Mouse (Mus musculus) forebrain, postnatal 0 days (tissue): ENCODE data around the gene Eif4a1. TPM values are rescaled to one million over a fixed set of nuclear protein-coding genes. Genes with fewer than 3 reads are reported as not detected.

ENCODE experiments used
- ATAC-seq: fragments of 200-750 bp; cut with Nextera tagmentation; 2 replicates; pipeline ENCODE4 v1.8.0; 2017; ENCODE audit warnings: mild to moderate bottlenecking, moderate library complexity
- DNase-seq: peaks from one replicate; pipeline ENCODE4 v3.0.0-alpha.2; 2015
- H3K27ac ChIP-seq: fragments of 300-500 bp; sonication (generic); 2 replicates; pipeline ENCODE4 v1.5.1; 2014; ENCODE audit warnings: low read depth, mild to moderate bottlenecking, antibody characterized with exemption, low read length, moderate library complexity, mixed read lengths
- H3K27me3 ChIP-seq: fragments of 300-500 bp; sonication (generic); 2 replicates; pipeline ENCODE4 v1.6.1; 2014; ENCODE audit warnings: mild to moderate bottlenecking, low read length, mixed read lengths; ENCODE audit not compliant: insufficient read depth
- H3K36me3 ChIP-seq: fragments of 300-500 bp; sonication (generic); 2 replicates; pipeline ENCODE4 v1.6.1; 2014; ENCODE audit warnings: mild to moderate bottlenecking, moderate library complexity; ENCODE audit not compliant: insufficient read depth
- H3K4me1 ChIP-seq: fragments of 300-500 bp; sonication (generic); 2 replicates; pipeline ENCODE4 v1.6.1; 2014; ENCODE audit warnings: antibody characterized with exemption; ENCODE audit not compliant: insufficient read depth
- H3K4me2 ChIP-seq: fragments of 300-500 bp; sonication (generic); 2 replicates; pipeline ENCODE4 v1.6.1; 2014; ENCODE audit warnings: low read depth, mild to moderate bottlenecking, moderate library complexity
- H3K4me3 ChIP-seq: fragments of 300-500 bp; sonication (generic); 2 replicates; pipeline ENCODE4 v1.5.1; 2014; ENCODE audit warnings: low read depth, low read length, mixed read lengths
- H3K9ac ChIP-seq: fragments of 300-500 bp; sonication (generic); 2 replicates; pipeline ENCODE4 v1.6.1; 2014; ENCODE audit warnings: mild to moderate bottlenecking
- H3K9me3 ChIP-seq: fragments of 300-500 bp; sonication (generic); 2 replicates; pipeline ENCODE4 v1.6.1; 2016; ENCODE audit warnings: low read length
- CTCF ChIP-seq: sonication (generic); IDR thresholded peaks from 2 replicates; pipeline ENCODE4 v1.5.1; 2016; ENCODE audit warnings: antibody characterized with exemption, control low read depth, low read depth
- WGBS: fragments of 180-500 bp; shearing (Covaris S2); extraction: QIAGEN DNeasy Blood & Tissue Kit; methylation state at CpG from one replicate; pipeline ENCODE4 v1.1.7; 2014; 5-methylcytosine and 5-hydroxymethylcytosine counted together
- polyA plus RNA-seq: library from polyadenylated mRNA; unstranded; fragments of >200 nt; fragmentation: Nextera tagmentation; extraction: Ambion mirVana; gene quantifications from 2 replicates; pipeline ENCODE4 v1.2.1, GENCODE M21; 2015
- total RNA-seq: library from RNA; depleted of rRNA; stranded (reverse); fragments of >200 nt; gene quantifications from 2 replicates; pipeline ENCODE4 v1.2.3, GENCODE M21; 2014; rRNA removed

Eif4a1 gene
- total RNA-seq (1,003 and 1,045 TPM in 2 replicates), polyA plus RNA-seq (614 and 772 TPM in 2 replicates)

DNA sequence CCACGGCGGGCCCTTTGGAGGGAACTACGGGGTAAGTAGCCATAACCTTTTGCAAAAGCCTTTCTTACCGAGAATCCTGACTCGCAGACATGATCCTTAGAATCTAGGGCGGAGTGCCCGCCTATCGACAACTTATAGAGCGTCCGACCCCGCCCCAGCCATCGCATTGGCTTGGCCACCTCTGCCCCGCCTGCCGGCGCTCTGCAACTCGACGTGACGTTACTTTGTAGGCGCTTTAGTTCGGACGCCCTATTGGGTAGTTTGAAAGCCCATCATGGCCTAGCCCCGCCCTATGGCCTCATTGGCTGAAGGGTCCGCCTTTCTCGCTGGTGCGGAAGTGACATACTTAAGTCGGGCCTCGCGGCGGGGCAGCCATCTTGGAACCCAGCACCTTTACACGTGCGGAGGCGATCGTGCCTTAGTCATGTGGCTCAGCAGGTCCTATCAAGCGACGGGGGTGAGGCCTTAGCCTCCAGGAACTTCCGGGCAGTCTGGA lies at the start of gene Eif4a1:
Gene Eif4a1 (minus strand): TSS at position 213 of the 496 bp plus-strand sequence.
- Histone ChIP-seq H3K9me3 (no peaks in the 10 kb centered on the region), H3K27ac (peak within 1 kb of the TSS; percentile 98), H3K36me3 (peaks cover 63% of the 10 kb centered on the region), H3K4me1 (peaks cover 17% of the 10 kb centered on the region), H3K27me3 (no peaks in the 10 kb centered on the region), H3K4me3 (peak within 1 kb of the TSS; percentile 100), H3K9ac (peak within 1 kb of the TSS; percentile 99), H3K4me2 (peak within 1 kb of the TSS; percentile 87)
- WGBS = under 1% methylated on average over 36 of the region's 36 CpGs
- ATAC-seq (peak; percentile 94), DNase-seq (peak; percentile 100)
- no peak; the same call in 1 of the 2 replicates for TF ChIP-seq CTCF

DNA sequence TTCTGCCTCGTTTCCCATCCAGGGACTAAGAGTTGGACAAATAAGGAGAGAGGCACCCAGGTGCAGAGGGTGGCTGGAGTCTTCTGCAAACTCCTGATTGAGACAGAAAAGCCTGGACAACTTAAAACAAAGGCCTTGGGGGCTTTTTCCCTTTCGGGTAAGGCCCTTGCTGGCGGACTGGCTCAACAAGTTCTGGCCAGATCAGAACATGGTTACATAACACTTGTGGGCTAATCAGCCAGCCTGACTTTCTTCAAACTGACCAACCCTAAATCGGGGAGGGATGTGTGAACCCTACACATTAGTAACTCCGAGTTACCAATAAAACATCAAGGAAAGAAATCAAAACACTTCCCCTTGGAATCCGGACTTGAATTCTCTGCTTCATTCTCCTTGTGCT lies 48.6 kb upstream of the Eif4a1 start:
- H3K36me3 ChIP-seq = no peaks in the 10 kb centered on the region
- WGBS = 79% methylated on average over 6 of the region's 6 CpGs

DNA sequence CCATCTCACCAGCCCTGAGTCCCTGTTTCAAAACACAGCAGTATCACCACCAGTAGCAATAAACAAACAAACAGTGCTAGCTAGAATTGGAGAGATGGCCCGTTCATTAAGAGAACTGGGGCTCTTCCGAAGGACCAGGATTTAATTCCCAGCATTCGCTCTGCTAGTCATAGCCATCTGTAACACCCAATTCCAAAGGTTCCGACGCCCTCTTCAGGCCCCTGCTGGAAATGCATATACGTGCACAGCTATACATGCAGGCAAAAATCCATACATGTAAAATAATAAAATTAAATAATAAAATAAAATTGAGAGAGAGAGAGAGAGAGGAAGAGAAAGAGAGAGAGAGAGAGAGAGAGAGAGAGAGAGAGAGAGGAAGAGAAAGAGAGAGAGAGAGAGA lies 47.2 kb upstream of the Eif4a1 start:
- Histone ChIP-seq H3K4me2 (no peak overlapping the region), H3K27me3 (no peaks in the 10 kb centered on the region), H3K27ac (no peak overlapping the region), H3K9me3 (no peaks in the 10 kb centered on the region), H3K36me3 (no peaks in the 10 kb centered on the region), H3K9ac (no peak overlapping the region), H3K4me3 (no peak overlapping the region), H3K4me1 (no peaks in the 10 kb centered on the region)
- ATAC-seq (no peak), DNase-seq (no peak)
- WGBS = 75% methylated on average over 6 of the region's 6 CpGs
- no peak for TF ChIP-seq CTCF

More for the DNA sequence above, 48.6 kb upstream of the Eif4a1 start:
- Histone ChIP-seq H3K9me3 (no peaks in the 10 kb centered on the region), H3K4me2 (no peak overlapping the region), H3K9ac (no peak overlapping the region; the same call in 1 of the 2 replicates), H3K27me3 (no peaks in the 10 kb centered on the region), H3K4me1 (no peaks in the 10 kb centered on the region), H3K27ac (no peak overlapping the region), H3K4me3 (no peak overlapping the region)
- no peak for DNase-seq
- TF ChIP-seq CTCF = no peak
- ATAC-seq = no peak

DNA sequence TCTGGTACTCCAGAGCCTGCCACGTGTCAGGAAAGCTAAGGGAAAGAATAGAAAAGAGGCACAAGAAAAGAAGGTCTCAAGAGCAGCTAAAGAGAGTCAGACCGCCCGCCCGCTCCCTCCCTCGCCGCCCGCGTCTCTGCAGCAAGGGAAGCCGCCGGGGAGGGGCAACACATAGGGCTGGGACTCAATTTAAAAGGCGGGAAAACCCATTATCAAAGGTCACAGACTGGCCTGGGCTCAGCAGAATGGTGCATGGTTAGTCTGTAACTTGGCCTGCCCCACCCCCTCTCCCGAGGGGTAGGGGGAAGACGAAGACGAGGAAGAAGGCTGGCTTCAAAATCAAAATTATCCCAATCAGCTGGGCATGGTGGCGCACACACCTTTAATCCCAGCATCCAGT lies 46.4 kb upstream of the Eif4a1 start:
- H3K36me3 ChIP-seq = no peaks in the 10 kb centered on the region
- no peak overlapping the region for H3K9ac ChIP-seq
- 26% methylated on average over 15 of the region's 15 CpGs for WGBS
- no peak overlapping the region for H3K4me2 ChIP-seq
- no peaks in the 10 kb centered on the region for H3K27me3 ChIP-seq
- no peak overlapping the region for H3K27ac ChIP-seq
- H3K4me3 ChIP-seq = no peak overlapping the region
- DNase-seq (no peak), ATAC-seq (no peak)
- H3K4me1 ChIP-seq = no peaks in the 10 kb centered on the region
- H3K9me3 ChIP-seq = no peaks in the 10 kb centered on the region
- no peak for TF ChIP-seq CTCF

DNA sequence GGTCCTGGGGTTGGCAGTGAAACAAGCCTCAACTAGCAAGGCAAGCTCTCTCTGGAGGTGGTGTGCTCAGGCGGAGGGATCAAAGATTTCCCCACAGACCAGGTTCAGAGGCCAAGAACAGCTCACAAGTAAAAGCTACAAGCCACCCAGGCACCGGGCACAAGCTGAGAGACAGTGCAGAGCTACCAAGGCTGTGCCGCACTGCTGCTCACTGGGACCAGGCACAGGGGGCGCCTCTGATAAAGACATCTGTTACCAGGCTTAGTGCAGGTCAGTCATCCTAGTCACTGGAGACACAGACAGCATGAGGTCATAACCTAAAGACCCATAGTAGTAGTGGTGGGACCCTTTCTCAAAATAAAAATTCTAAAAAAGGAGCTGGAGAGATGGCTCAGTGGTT lies 44.7 kb upstream of the Eif4a1 start:
- Histone ChIP-seq H3K27ac (no peak overlapping the region), H3K4me2 (no peak overlapping the region), H3K9ac (no peak overlapping the region), H3K27me3 (no peaks in the 10 kb centered on the region), H3K4me1 (no peaks in the 10 kb centered on the region), H3K4me3 (no peak overlapping the region), H3K36me3 (no peaks in the 10 kb centered on the region), H3K9me3 (no peaks in the 10 kb centered on the region)
- no peak for ATAC-seq
- no peak for TF ChIP-seq CTCF
- WGBS = 78% methylated on average over 4 of the region's 4 CpGs
- DNase-seq = no peak

DNA sequence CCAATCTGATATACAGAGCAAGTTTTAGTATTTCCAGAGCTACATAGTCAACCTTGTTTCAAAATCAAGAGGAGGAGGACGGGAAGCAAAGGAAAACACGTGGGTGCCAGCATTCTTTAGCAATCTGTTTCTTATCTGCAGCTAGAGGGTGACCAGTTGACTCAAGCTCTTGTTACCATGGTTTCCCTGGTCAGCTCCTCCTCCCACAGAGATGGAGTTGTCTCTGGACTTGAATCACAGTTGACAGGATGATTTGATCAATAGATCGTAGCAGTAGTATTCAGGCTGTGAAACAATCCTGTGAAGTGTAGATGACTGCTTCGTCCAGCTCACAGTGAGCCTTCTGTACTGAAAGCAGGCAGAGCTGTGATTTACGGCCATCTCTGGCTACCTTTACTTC lies 43.7 kb upstream of the Eif4a1 start:
- Histone ChIP-seq H3K4me2 (no peak overlapping the region), H3K4me3 (no peak overlapping the region), H3K9me3 (no peaks in the 10 kb centered on the region), H3K36me3 (no peaks in the 10 kb centered on the region), H3K27ac (no peak overlapping the region), H3K4me1 (no peaks in the 10 kb centered on the region), H3K27me3 (no peaks in the 10 kb centered on the region), H3K9ac (no peak overlapping the region)
- TF ChIP-seq CTCF = no peak
- no peak for DNase-seq
- WGBS = 42% methylated on average over 5 of the region's 5 CpGs
- ATAC-seq = no peak

DNA sequence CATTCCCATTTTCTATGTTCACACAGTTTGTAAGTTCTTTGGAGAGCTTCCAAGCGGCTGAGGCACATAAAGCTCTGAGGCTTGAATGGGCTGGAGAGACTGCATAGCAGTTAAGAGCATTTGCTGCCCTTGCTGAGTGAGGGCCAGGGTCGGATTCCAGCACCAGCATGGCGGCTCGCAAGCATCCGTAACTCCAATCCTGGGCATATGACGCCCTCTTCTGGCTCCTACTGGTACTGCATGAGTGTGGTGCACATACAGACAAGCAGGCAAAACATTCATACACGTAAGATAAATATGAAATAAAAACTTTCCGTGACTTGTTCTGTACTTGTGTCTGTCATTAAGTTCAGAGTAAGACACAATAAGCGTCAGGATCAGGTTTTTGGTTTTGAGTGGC lies 43.3 kb upstream of the Eif4a1 start:
- no peaks in the 10 kb centered on the region for H3K36me3 ChIP-seq
- H3K9me3 ChIP-seq = no peaks in the 10 kb centered on the region
- WGBS = 52% methylated on average over 9 of the region's 9 CpGs
- TF ChIP-seq CTCF = peak; percentile 53
- no peak overlapping the region for H3K27ac ChIP-seq
- no peak overlapping the region for H3K9ac ChIP-seq
- no peak for ATAC-seq
- H3K27me3 ChIP-seq = no peaks in the 10 kb centered on the region
- H3K4me1 ChIP-seq = no peaks in the 10 kb centered on the region
- DNase-seq = no peak
- no peak overlapping the region for H3K4me2 ChIP-seq
- no peak overlapping the region for H3K4me3 ChIP-seq
